Mouse (Mus musculus): Measurements from ENCODE around the gene Dpm3. TPM values are rescaled to one million over a fixed set of nuclear protein-coding genes. Genes with fewer than 3 reads are reported as not detected.

Dpm3 gene
- polyA plus RNA-seq, 1 experiment from 2014 or later, result 188 TPM

DNA sequence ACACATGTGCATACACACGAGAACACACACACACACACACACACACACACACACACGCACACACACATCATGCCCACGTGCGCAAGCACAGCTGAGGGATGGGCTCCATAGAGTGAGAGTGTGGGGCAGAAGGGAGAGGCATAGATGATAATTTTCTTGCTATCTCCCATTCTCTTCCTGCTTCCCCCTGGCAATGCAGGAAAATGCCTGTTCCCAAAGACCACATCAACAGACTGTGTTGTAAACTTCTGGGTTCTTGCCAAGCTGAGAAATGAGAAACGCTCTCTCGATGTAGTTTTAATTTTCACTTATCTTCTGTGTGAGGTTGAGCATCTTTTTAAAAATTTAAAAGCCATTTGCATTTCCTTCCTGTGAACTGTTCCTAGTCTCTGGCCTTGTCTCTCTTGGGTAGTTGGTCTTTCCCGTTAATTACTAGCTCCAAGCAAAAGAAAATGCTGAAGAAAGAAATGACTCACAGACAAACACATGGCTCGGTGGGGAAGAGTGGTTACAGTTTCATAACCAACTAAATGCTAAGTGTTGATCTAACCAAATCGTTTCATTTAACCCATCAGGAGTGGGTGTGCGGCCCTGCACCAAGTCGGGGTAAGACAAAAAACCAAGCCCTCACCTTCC, 37.7 kb downstream of the Dpm3 start:
- Histone ChIP-seq H3K36me3 (ENCODE audit: control insufficient read depth, insufficient read depth, low read length) (no peaks in the 10 kb centered on the region), H3K27ac (ENCODE audit: low read depth) (no peak overlapping the region), H3K4me3 (ENCODE audit: low read depth, low read length) (no peak overlapping the region), H3K4me2 (ENCODE audit: low read length) (no peak overlapping the region), H3K4me1 (replicated peaks; ENCODE audit: control insufficient read depth, insufficient read depth, low read length) (no peaks in the 10 kb centered on the region), H3K9me3 (ENCODE audit: control insufficient read depth, low read length) (no peaks in the 10 kb centered on the region), H3K27me3 (replicated peaks; ENCODE audit: control insufficient read depth, insufficient read depth, low read length) (no peaks in the 10 kb centered on the region), H3K9ac (ENCODE audit: low read length) (no peak overlapping the region)
- DNase-seq (ENCODE audit: low spot score) (no peak), ATAC-seq (replicated peaks; ENCODE audit: low FRiP score, low TSS enrichment, low read depth) (no peak)
- 87% methylated on average over 11 of the region's 11 CpGs for WGBS

DNA sequence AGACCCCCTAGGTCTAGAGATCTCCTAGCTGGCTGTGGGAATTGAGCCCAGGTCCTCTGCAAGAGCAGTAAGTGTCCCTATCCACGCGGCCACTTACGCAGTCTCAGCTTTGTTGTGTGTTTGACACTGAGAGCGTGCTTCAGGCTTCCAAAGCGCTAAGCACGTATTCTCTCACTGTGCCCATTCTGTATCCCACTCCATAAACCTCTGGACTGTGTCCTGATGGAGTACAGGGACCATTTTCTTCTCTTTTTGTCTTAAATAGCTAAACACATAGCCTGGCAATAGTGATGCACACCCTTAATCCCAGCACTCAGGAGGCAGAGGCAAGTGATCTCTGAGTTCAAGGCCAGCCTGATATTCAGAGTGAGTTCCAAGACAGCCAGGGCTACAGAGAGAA, 39.8 kb downstream of the Dpm3 start:
- ATAC-seq (replicated peaks; ENCODE audit: low FRiP score, low TSS enrichment, low read depth) (no peak), DNase-seq (ENCODE audit: low spot score) (no peak)
- no peak overlapping the region for H3K4me2 ChIP-seq (ENCODE audit: low read length)
- H3K27me3 ChIP-seq (replicated peaks; ENCODE audit: control insufficient read depth, insufficient read depth, low read length), result no peaks in the 10 kb centered on the region
- WGBS, result 78% methylated on average over 6 of the region's 6 CpGs
- no peaks in the 10 kb centered on the region for H3K36me3 ChIP-seq (ENCODE audit: control insufficient read depth, insufficient read depth, low read length)
- no peak overlapping the region; the same call in 1 of the 2 replicates for H3K27ac ChIP-seq (ENCODE audit: low read depth)
- no peak overlapping the region for H3K4me3 ChIP-seq (ENCODE audit: low read depth, low read length)
- no peaks in the 10 kb centered on the region for H3K4me1 ChIP-seq (replicated peaks; ENCODE audit: control insufficient read depth, insufficient read depth, low read length)
- no peaks in the 10 kb centered on the region for H3K9me3 ChIP-seq (ENCODE audit: control insufficient read depth, low read length)
- H3K9ac ChIP-seq (ENCODE audit: low read length), result no peak overlapping the region

DNA sequence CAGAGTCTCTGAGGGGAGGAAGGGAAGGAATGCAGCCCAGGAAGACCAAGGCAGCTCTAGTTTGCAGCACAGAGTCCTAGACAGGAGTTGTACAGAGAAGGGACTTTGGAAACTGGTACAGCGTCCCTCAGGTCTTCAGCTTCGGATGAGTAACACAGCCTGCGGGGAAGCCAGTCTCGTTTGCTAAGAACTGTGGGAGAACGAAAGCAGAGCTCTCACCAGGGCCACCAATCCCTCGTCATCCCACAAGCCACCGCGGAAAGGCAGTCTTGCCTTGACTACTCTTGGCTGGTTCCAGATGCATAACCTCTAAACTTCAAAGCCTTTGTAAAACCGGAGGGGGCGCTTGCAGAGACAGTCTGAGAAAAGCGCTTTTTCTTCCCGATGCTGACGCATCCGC, 40.3 kb downstream of the Dpm3 start:
- Histone ChIP-seq H3K9me3 (ENCODE audit: control insufficient read depth, low read length) (no peaks in the 10 kb centered on the region), H3K27ac (ENCODE audit: low read depth) (no peak overlapping the region; the same call in 1 of the 2 replicates), H3K36me3 (ENCODE audit: control insufficient read depth, insufficient read depth, low read length) (no peaks in the 10 kb centered on the region), H3K4me1 (replicated peaks; ENCODE audit: control insufficient read depth, insufficient read depth, low read length) (no peaks in the 10 kb centered on the region), H3K9ac (ENCODE audit: low read length) (peak overlapping the region; percentile 31; the same call in 1 of the 2 replicates), H3K4me2 (ENCODE audit: low read length) (peak overlapping the region; percentile 52), H3K4me3 (ENCODE audit: low read depth, low read length) (peak overlapping the region; percentile 2; the same call in 1 of the 2 replicates), H3K27me3 (replicated peaks; ENCODE audit: control insufficient read depth, insufficient read depth, low read length) (no peaks in the 10 kb centered on the region)
- DNase-seq (ENCODE audit: low spot score) (peak; percentile 76), ATAC-seq (replicated peaks; ENCODE audit: low FRiP score, low TSS enrichment, low read depth) (0 out of 2 replicates have a peak, but pooled peaks have one; percentile 40)
- WGBS, result 3% methylated on average over 14 of the region's 14 CpGs

DNA sequence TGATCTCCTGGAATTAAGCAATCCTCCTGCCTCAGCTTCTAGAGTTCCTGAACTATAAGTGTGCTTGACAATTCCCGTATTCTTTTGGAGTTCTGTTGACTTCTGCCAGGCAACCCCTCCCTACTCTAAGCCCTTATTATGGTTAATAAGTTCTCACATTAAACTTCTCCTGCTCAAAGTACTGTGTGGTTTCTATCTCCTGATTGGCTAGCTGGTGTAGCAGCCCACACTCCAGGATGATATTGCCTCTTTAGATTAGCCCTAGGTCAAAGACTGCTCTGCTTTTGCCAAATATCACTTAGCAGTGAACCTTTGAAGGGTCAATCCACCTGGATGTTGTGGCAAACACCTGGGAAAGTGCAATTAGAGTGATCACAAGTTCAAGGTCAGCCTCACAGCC, 40.9 kb downstream of the Dpm3 start:
- 15% methylated on average over 1 of the region's 1 CpGs for WGBS
- H3K4me3 ChIP-seq (ENCODE audit: low read depth, low read length), result peak overlapping the region; percentile 2; the same call in 1 of the 2 replicates
- no peak overlapping the region for H3K27ac ChIP-seq (ENCODE audit: low read depth)
- H3K9me3 ChIP-seq (ENCODE audit: control insufficient read depth, low read length), result no peaks in the 10 kb centered on the region
- H3K36me3 ChIP-seq (ENCODE audit: control insufficient read depth, insufficient read depth, low read length), result no peaks in the 10 kb centered on the region
- no peaks in the 10 kb centered on the region for H3K27me3 ChIP-seq (replicated peaks; ENCODE audit: control insufficient read depth, insufficient read depth, low read length)
- no peak for DNase-seq (ENCODE audit: low spot score)
- peak overlapping the region; percentile 52 for H3K4me2 ChIP-seq (ENCODE audit: low read length)
- no peaks in the 10 kb centered on the region for H3K4me1 ChIP-seq (replicated peaks; ENCODE audit: control insufficient read depth, insufficient read depth, low read length)
- ATAC-seq (replicated peaks; ENCODE audit: low FRiP score, low TSS enrichment, low read depth), result peak; percentile 71
- no peak overlapping the region; the same call in 1 of the 2 replicates for H3K9ac ChIP-seq (ENCODE audit: low read length)

DNA sequence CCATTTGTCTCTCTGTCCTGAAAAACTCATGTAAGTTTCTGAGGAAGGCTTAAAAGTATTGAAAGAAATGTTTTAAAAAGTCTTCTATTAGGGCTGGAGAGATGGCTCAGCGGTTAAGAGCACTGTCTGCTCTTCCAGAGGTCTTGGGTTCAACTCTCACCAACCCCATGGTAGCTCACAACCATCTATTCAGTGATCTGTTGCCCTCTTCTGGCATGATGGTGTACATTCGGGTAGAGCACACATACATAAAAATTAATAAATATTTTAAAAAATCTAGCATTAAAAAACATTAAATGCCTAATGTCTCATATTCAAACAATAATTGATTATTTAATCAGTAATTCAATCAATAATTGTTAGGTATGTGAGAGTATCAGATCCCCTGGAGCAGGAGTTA, 41.4 kb downstream of the Dpm3 start:
- Histone ChIP-seq H3K9ac (ENCODE audit: low read length) (no peak overlapping the region), H3K36me3 (ENCODE audit: control insufficient read depth, insufficient read depth, low read length) (no peaks in the 10 kb centered on the region), H3K4me1 (replicated peaks; ENCODE audit: control insufficient read depth, insufficient read depth, low read length) (no peaks in the 10 kb centered on the region), H3K27me3 (replicated peaks; ENCODE audit: control insufficient read depth, insufficient read depth, low read length) (no peaks in the 10 kb centered on the region), H3K9me3 (ENCODE audit: control insufficient read depth, low read length) (no peaks in the 10 kb centered on the region), H3K27ac (ENCODE audit: low read depth) (no peak overlapping the region), H3K4me3 (ENCODE audit: low read depth, low read length) (no peak overlapping the region), H3K4me2 (ENCODE audit: low read length) (no peak overlapping the region)
- DNase-seq (ENCODE audit: low spot score) (no peak), ATAC-seq (replicated peaks; ENCODE audit: low FRiP score, low TSS enrichment, low read depth) (no peak)
- 64% methylated on average over 2 of the region's 2 CpGs for WGBS

DNA sequence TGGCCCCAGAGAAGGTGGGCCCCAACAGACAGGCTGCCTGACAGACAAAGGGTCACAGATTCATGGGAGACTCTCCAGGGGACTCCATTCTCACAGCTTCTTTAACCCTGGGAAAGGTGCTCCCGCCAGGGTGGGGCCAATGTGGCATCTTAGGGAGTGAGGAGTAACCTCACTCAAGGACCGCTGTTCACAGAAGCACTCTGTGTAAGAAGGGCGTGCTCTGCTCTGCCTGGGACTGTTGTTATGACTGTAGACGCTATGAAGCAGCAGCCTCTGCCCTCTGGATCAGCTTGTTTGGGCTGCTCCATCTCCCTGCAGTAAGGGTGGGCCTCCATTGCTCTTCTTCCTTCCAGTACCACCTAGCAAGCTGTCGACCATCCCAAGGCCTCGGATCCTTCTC, 45.3 kb downstream of the Dpm3 start:
- ATAC-seq (replicated peaks; ENCODE audit: low FRiP score, low TSS enrichment, low read depth), result no peak
- H3K27me3 ChIP-seq (replicated peaks; ENCODE audit: control insufficient read depth, insufficient read depth, low read length), result no peaks in the 10 kb centered on the region
- no peaks in the 10 kb centered on the region for H3K4me1 ChIP-seq (replicated peaks; ENCODE audit: control insufficient read depth, insufficient read depth, low read length)
- no peak overlapping the region for H3K9ac ChIP-seq (ENCODE audit: low read length)
- DNase-seq (ENCODE audit: low spot score), result no peak
- H3K27ac ChIP-seq (ENCODE audit: low read depth), result no peak overlapping the region
- H3K4me2 ChIP-seq (ENCODE audit: low read length), result no peak overlapping the region
- WGBS, result 53% methylated on average over 6 of the region's 6 CpGs
- no peaks in the 10 kb centered on the region for H3K9me3 ChIP-seq (ENCODE audit: control insufficient read depth, low read length)
- H3K36me3 ChIP-seq (ENCODE audit: control insufficient read depth, insufficient read depth, low read length), result no peaks in the 10 kb centered on the region
- H3K4me3 ChIP-seq (ENCODE audit: low read depth, low read length), result no peak overlapping the region

DNA sequence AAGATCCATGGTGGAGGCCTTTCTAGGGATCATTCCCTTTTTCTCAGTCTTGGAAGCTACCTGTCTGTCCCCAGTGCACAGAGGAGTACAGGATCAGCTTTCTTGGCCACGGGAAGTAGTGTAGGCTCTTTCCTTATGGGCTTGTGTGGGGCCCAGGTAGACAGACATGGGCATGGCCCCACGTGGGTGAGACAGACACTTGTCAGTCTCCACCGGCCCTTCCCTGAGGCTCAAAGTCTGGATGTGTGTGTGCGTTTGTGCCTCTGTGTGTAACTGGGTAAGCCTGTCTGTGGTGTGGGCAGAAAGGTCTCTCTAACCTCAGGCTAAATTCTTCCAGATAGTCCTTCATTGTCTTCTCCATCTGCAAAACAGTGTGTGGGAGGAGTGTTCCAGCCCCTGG, 45.9 kb downstream of the Dpm3 start:
- no peaks in the 10 kb centered on the region for H3K27me3 ChIP-seq (replicated peaks; ENCODE audit: control insufficient read depth, insufficient read depth, low read length)
- 67% methylated on average over 4 of the region's 4 CpGs for WGBS
- no peak overlapping the region for H3K9ac ChIP-seq (ENCODE audit: low read length)
- no peak overlapping the region for H3K27ac ChIP-seq (ENCODE audit: low read depth)
- no peaks in the 10 kb centered on the region for H3K36me3 ChIP-seq (ENCODE audit: control insufficient read depth, insufficient read depth, low read length)
- ATAC-seq (replicated peaks; ENCODE audit: low FRiP score, low TSS enrichment, low read depth) (no peak), DNase-seq (ENCODE audit: low spot score) (no peak)
- H3K9me3 ChIP-seq (ENCODE audit: control insufficient read depth, low read length), result no peaks in the 10 kb centered on the region
- no peak overlapping the region for H3K4me3 ChIP-seq (ENCODE audit: low read depth, low read length)
- H3K4me2 ChIP-seq (ENCODE audit: low read length), result no peak overlapping the region
- H3K4me1 ChIP-seq (replicated peaks; ENCODE audit: control insufficient read depth, insufficient read depth, low read length), result no peaks in the 10 kb centered on the region

DNA sequence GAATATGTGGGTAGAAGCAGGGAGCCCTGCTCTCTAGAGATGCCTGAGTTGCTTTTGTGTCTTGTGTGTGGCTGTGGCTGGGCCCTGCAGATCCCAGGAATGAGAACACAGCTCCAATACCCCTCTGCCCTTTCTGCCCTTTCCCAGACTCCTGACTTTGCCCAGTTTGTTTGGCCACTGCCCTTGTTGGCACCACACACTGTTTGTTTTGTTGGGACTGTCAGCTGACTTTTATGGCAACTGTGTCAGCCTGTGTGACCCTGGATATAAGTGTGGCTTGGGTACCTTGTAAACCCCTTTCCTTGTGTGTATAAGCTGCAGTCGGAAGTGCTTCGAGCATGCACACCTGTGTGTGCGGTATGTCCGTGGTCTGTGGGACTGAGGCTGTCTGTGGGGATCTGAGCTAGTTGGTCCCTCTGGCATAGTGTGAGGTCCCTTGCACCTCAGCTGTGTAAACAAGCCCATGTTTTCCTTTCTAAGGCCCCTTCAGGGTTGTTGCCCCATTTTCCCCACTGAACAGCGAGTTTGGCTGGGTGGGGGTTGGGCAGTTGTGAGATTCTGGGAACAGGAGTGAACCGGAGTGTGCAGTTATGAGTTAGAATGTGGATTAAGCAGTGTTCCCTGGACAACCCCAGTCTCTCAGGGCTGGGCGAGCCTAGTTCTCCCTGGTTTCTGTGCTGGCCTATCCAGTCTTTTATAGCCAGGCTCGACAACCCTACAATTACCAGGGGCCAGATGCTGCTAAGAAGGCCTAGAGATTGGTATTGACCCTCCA, 46.6 kb downstream of the Dpm3 start:
- no peak overlapping the region for H3K4me2 ChIP-seq (ENCODE audit: low read length)

More for the DNA sequence above, 46.6 kb downstream of the Dpm3 start:
- Histone ChIP-seq H3K4me3 (ENCODE audit: low read depth, low read length) (no peak overlapping the region), H3K4me1 (replicated peaks; ENCODE audit: control insufficient read depth, insufficient read depth, low read length) (no peaks in the 10 kb centered on the region), H3K36me3 (ENCODE audit: control insufficient read depth, insufficient read depth, low read length) (no peaks in the 10 kb centered on the region), H3K27ac (ENCODE audit: low read depth) (no peak overlapping the region), H3K9ac (ENCODE audit: low read length) (no peak overlapping the region), H3K9me3 (ENCODE audit: control insufficient read depth, low read length) (no peaks in the 10 kb centered on the region), H3K27me3 (replicated peaks; ENCODE audit: control insufficient read depth, insufficient read depth, low read length) (no peaks in the 10 kb centered on the region)
- no peak for DNase-seq (ENCODE audit: low spot score)
- 56% methylated on average over 8 of the region's 8 CpGs for WGBS
- no peak for ATAC-seq (replicated peaks; ENCODE audit: low FRiP score, low TSS enrichment, low read depth)
